ENCODE assay signal across 17 mouse cellular contexts in genomic region chr11:120961594-120961993, GRCm38 (mm10).
"Had no signal": no experiment of that assay in that cellular context is flagged by ENCODE, and none has a peak within 500 bp of the region (broad histone marks: within the 10 kb centered on the region; RNA-seq: fewer than 3 reads in every experiment).

No protein-coding gene starts in this region.

- DNase-seq: lung, adult 18-20 months; lung, embryonic 14.5 days; lung, postnatal 10 days; lung, postnatal 4 days; retina, postnatal 1 day; right cerebral cortex, adult 18-20 months; thymus, adult 2 months; thymus, postnatal 25 days; thymus, postnatal 4 days had no signal

- H3K4me1 ChIP-seq: midbrain, embryonic 15.5 days had no signal

- H3K9me3 ChIP-seq: megakaryocyte, embryonic 14.5 days; midbrain, embryonic 13.5 days; midbrain, embryonic 15.5 days; neural tube, embryonic 13.5 days; neural tube, embryonic 15.5 days; stomach, embryonic 15.5 days had no signal

- H3K4me3 ChIP-seq: megakaryocyte, embryonic 14.5 days; midbrain, embryonic 13.5 days; midbrain, embryonic 15.5 days; neural tube, embryonic 13.5 days; neural tube, embryonic 15.5 days; stomach, embryonic 15.5 days had no signal

- H3K4me2 ChIP-seq: lung, embryonic 14.5 days; midbrain, embryonic 11.5 days; midbrain, embryonic 13.5 days; midbrain, embryonic 15.5 days; neural tube, embryonic 13.5 days; neural tube, embryonic 15.5 days; stomach, embryonic 15.5 days had no signal

- ATAC-seq: midbrain, embryonic 13.5 days; midbrain, embryonic 15.5 days had no signal

- H3K27ac ChIP-seq: midbrain, embryonic 13.5 days; midbrain, embryonic 15.5 days; neural tube, embryonic 13.5 days; neural tube, embryonic 15.5 days; stomach, embryonic 15.5 days; stomach, postnatal 0 days had no signal

- H3K9ac ChIP-seq: lung, embryonic 14.5 days; midbrain, embryonic 13.5 days; midbrain, embryonic 15.5 days; neural tube, embryonic 13.5 days; neural tube, embryonic 15.5 days; stomach, embryonic 15.5 days had no signal

- H3K27me3 ChIP-seq: megakaryocyte, embryonic 14.5 days; midbrain, embryonic 13.5 days; midbrain, embryonic 15.5 days; neural tube, embryonic 13.5 days; neural tube, embryonic 15.5 days; stomach, embryonic 15.5 days had no signal
